Mouse (Mus musculus) layer of hippocampus, adult 18-20 months (tissue): ENCODE measurements at regions not wholly inside any gene's neighbourhood (a gene's known extent, or its start where the extent isn't known, plus 50 kb on each side); places are given as distances from the start of the nearest gene placed in this dataset.

Experiments
- DNase-seq, 2 experiments: peaks; one replicate each; pipeline ENCODE4 v3.0.0; 2022; ENCODE audit warnings: low spot score in 2 of 2

GRCm38 (mm10) chr19:52048378-52048978 is 215.6 kb upstream of the Ins1 start:
- DNase-seq = no peak

- DNase-seq = peak; percentile 6 to 54
These were observed 195.3 kb upstream of the Ins1 start for GRCm38 (mm10) chr19:52068806-52069205.

- no peak for DNase-seq
These were observed 194.1 kb upstream of the Ins1 start for GRCm38 (mm10) chr19:52069919-52070528.

- DNase-seq = no peak
These were observed 192.9 kb upstream of the Ins1 start for GRCm38 (mm10) chr19:52071234-52071633.

GRCm38 (mm10) chr19:52079020-52079419 is 185.1 kb upstream of the Ins1 start:
- peak in 1 of 2 experiments; percentile 3 for DNase-seq

GRCm38 (mm10) chr19:52112398-52112797 is 151.7 kb upstream of the Ins1 start:
- DNase-seq = peak in 1 of 2 experiments; percentile 3
